In genomic region chr13:58520580-58521330, GRCm38 (mm10) we compare ENCODE assay signal across 23 mouse cellular contexts.
DNase-seq lines count a peak whose midpoint lies in the region; ATAC-seq and TF ChIP-seq lines count a peak whose summit lies in the region.
"Had no signal": no experiment of that assay in that cellular context is flagged by ENCODE, and none has a peak within 500 bp of the region (broad histone marks: within the 10 kb centered on the region; RNA-seq: fewer than 3 reads in every experiment).

No protein-coding gene starts in this region.

- no peak overlapping the region for H3K27ac ChIP-seq in midbrain, embryonic 11.5 days (ENCODE audit: low read depth, low read length)
- no peak overlapping the region for H3K27ac ChIP-seq in midbrain, embryonic 14.5 days (replicated peaks; ENCODE audit: low read depth, low read length)
- H3K27ac ChIP-seq in liver, embryonic 12.5 days = peak overlapping the region; percentile 87
- H3K27ac ChIP-seq in lung, postnatal 0 days (ENCODE audit: low read length) = no peak overlapping the region
- H3K27ac ChIP-seq: embryonic facial prominence, embryonic 15.5 days; heart, embryonic 13.5 days; hindbrain, embryonic 13.5 days; limb, embryonic 12.5 days; stomach, embryonic 15.5 days had no signal

- no peaks in the 10 kb centered on the region for H3K4me1 ChIP-seq in midbrain, embryonic 11.5 days (ENCODE audit: control insufficient read depth, insufficient read depth, low read length)
- H3K4me1 ChIP-seq in midbrain, embryonic 14.5 days (ENCODE audit: control insufficient read depth, insufficient read depth, low read length) = no peaks in the 10 kb centered on the region
- peaks cover 85% of the 10 kb centered on the region for H3K4me1 ChIP-seq in liver, embryonic 12.5 days
- no peaks in the 10 kb centered on the region for H3K4me1 ChIP-seq in lung, postnatal 0 days (ENCODE audit: insufficient read depth, low read depth, low read length)

- H3K36me3 ChIP-seq in midbrain, embryonic 11.5 days (ENCODE audit: control insufficient read depth, insufficient read depth, low read length) = no peaks in the 10 kb centered on the region
- no peaks in the 10 kb centered on the region for H3K36me3 ChIP-seq in midbrain, embryonic 14.5 days (ENCODE audit: control insufficient read depth, insufficient read depth, low read length)
- H3K36me3 ChIP-seq in liver, embryonic 12.5 days = no peaks in the 10 kb centered on the region
- no peaks in the 10 kb centered on the region for H3K36me3 ChIP-seq in myocyte (ENCODE audit: control insufficient read depth, insufficient read depth)
- H3K36me3 ChIP-seq in lung, postnatal 0 days (ENCODE audit: insufficient read depth, low read length) = no peaks in the 10 kb centered on the region
- H3K36me3 ChIP-seq: embryonic facial prominence, embryonic 15.5 days; heart, embryonic 13.5 days; hindbrain, embryonic 13.5 days; limb, embryonic 12.5 days; stomach, embryonic 15.5 days had no signal

- no peak for ATAC-seq in midbrain, embryonic 11.5 days (ENCODE audit: low FRiP score)
- no peak for ATAC-seq in midbrain, embryonic 14.5 days (ENCODE audit: low FRiP score, low TSS enrichment)
- ATAC-seq in liver, embryonic 12.5 days = no peak
- no peak for ATAC-seq in lung, postnatal 0 days
- ATAC-seq: activated CD4-positive, CD25-positive, alpha-beta regulatory T cell, adult 4 months; forebrain, embryonic 14.5 days; inflammation-experienced regulatory T-cells, adult 6 months; midbrain, embryonic 16.5 days had no signal

- TF ChIP-seq CTCF in lung, postnatal 0 days (IDR thresholded peaks at IDR 0.05) = no peak

- H3K9me3 ChIP-seq in midbrain, embryonic 11.5 days (ENCODE audit: control insufficient read depth, low read length) = no peaks in the 10 kb centered on the region
- no peaks in the 10 kb centered on the region for H3K9me3 ChIP-seq in midbrain, embryonic 14.5 days (ENCODE audit: control insufficient read depth, low read length)
- H3K9me3 ChIP-seq in liver, embryonic 12.5 days (replicated peaks) = no peaks in the 10 kb centered on the region
- H3K9me3 ChIP-seq in lung, postnatal 0 days (ENCODE audit: low read length) = no peaks in the 10 kb centered on the region
- H3K9me3 ChIP-seq: embryonic facial prominence, embryonic 15.5 days; hindbrain, embryonic 13.5 days; limb, embryonic 12.5 days; stomach, embryonic 15.5 days had no signal

- intact Hi-C loops in heart, postnatal 14 days (cut with DNase I) = no loop called here

- 71% methylated on average over 7 of the region's 7 CpGs for WGBS in midbrain, embryonic 11.5 days
- WGBS in midbrain, embryonic 14.5 days = 64% methylated on average over 7 of the region's 7 CpGs
- 35% methylated on average over 7 of the region's 7 CpGs for WGBS in liver, embryonic 12.5 days (ENCODE audit: insufficient replicate concordance)
- WGBS in lung, postnatal 0 days = 52% methylated on average over 7 of the region's 7 CpGs

- peak; percentile 51 for DNase-seq in midbrain, embryonic 11.5 days (ENCODE audit: low spot score, missing footprints)
- no peak for DNase-seq in midbrain, embryonic 14.5 days
- peak; percentile 91 for DNase-seq in MEL-GATA-1-ER (ENCODE audit: extremely low read depth, low read depth)
- DNase-seq in lung, postnatal 0 days (ENCODE audit: low spot score) = no peak
- DNase-seq in heart, postnatal 14 days = no peak
- DNase-seq: adrenal gland, adult 8-10 months; cerebellum, adult 8-10 months; kidney, adult 2 months; kidney, postnatal 14 days; lung, adult 2 months; thymus, adult 18-20 months; thymus, postnatal 36 days had no signal

- no peak overlapping the region for H3ac ChIP-seq in myocyte (ENCODE audit: control insufficient read depth, insufficient read length)

- no peak overlapping the region for H3K9ac ChIP-seq in midbrain, embryonic 11.5 days (ENCODE audit: low read length)
- H3K9ac ChIP-seq in midbrain, embryonic 14.5 days (replicated peaks; ENCODE audit: low read length) = no peak overlapping the region
- peak overlapping the region; percentile 19 for H3K9ac ChIP-seq in liver, embryonic 12.5 days
- H3K9ac ChIP-seq in lung, postnatal 0 days (replicated peaks; ENCODE audit: low read depth) = no peak overlapping the region
- H3K9ac ChIP-seq: embryonic facial prominence, embryonic 15.5 days; heart, embryonic 13.5 days; hindbrain, embryonic 13.5 days; limb, embryonic 12.5 days; stomach, embryonic 15.5 days had no signal

- no peak for TF ChIP-seq POLR2A in myocyte (IDR thresholded peaks at IDR 0.05; ENCODE audit: insufficient read length, low read depth)

- H3K27me3 ChIP-seq in midbrain, embryonic 11.5 days (ENCODE audit: control insufficient read depth, insufficient read depth, low read length) = no peaks in the 10 kb centered on the region
- H3K27me3 ChIP-seq in midbrain, embryonic 14.5 days (ENCODE audit: control insufficient read depth, insufficient read depth, low read length) = no peaks in the 10 kb centered on the region
- peaks cover 10% of the 10 kb centered on the region; the same call in 1 of the 2 replicates for H3K27me3 ChIP-seq in liver, embryonic 12.5 days (replicated peaks)
- H3K27me3 ChIP-seq in myocyte (ENCODE audit: control insufficient read depth, insufficient read depth, insufficient read length) = no peaks in the 10 kb centered on the region
- H3K27me3 ChIP-seq in lung, postnatal 0 days (replicated peaks; ENCODE audit: insufficient read depth, low read length) = no peaks in the 10 kb centered on the region
- H3K27me3 ChIP-seq: embryonic facial prominence, embryonic 15.5 days; stomach, embryonic 15.5 days had no signal

- no peaks in the 10 kb centered on the region for H3K79me2 ChIP-seq in myocyte (ENCODE audit: control insufficient read depth, insufficient read depth)

- no peak for TF ChIP-seq EP300 in lung, postnatal 0 days (IDR thresholded peaks at IDR 0.05)

- no peak overlapping the region for H3K4me2 ChIP-seq in midbrain, embryonic 11.5 days
- no peak overlapping the region for H3K4me2 ChIP-seq in midbrain, embryonic 14.5 days (ENCODE audit: low read length)
- H3K4me2 ChIP-seq in liver, embryonic 12.5 days = peak overlapping the region; percentile 77
- peak overlapping the region; percentile 69 for H3K4me2 ChIP-seq in myocyte (ENCODE audit: low read depth)
- no peak overlapping the region for H3K4me2 ChIP-seq in lung, postnatal 0 days (replicated peaks; ENCODE audit: low read depth, low read length)
- H3K4me2 ChIP-seq: embryonic facial prominence, embryonic 15.5 days; heart, embryonic 13.5 days; hindbrain, embryonic 13.5 days; limb, embryonic 12.5 days; stomach, embryonic 15.5 days had no signal

- H3K4me3 ChIP-seq in midbrain, embryonic 11.5 days (ENCODE audit: low read depth, low read length) = no peak overlapping the region
- no peak overlapping the region for H3K4me3 ChIP-seq in midbrain, embryonic 14.5 days (replicated peaks; ENCODE audit: low read depth, low read length)
- H3K4me3 ChIP-seq in liver, embryonic 12.5 days = no peak overlapping the region
- H3K4me3 ChIP-seq in myocyte = no peak overlapping the region
- H3K4me3 ChIP-seq in lung, postnatal 0 days (ENCODE audit: low read depth, low read length) = no peak overlapping the region
- H3K4me3 ChIP-seq: embryonic facial prominence, embryonic 15.5 days; heart, embryonic 13.5 days; hindbrain, embryonic 13.5 days; limb, embryonic 12.5 days; stomach, embryonic 15.5 days had no signal

TF ChIP-seq in myocyte, 11 proteins besides CTCF, POLR2A, EP300 and RAD21:
- TF ChIP-seq E2F4 (IDR thresholded peaks at IDR 0.05; ENCODE audit: insufficient read depth) (no peak), USF1 (IDR thresholded peaks at IDR 0.05; ENCODE audit: low read depth) (no peak), MAX (IDR thresholded peaks at IDR 0.05; ENCODE audit: low read depth) (no peak), SRF (IDR thresholded peaks at IDR 0.05; ENCODE audit: control insufficient read depth, insufficient read length, low read depth) (no peak), TCF3 (IDR thresholded peaks at IDR 0.05; ENCODE audit: insufficient read length, low read depth) (no peak), MYOD1 (IDR thresholded peaks at IDR 0.05; ENCODE audit: control insufficient read depth in 1 of 3, insufficient read length in 2 of 3, low read depth in 2 of 3) (no peak), REST (IDR thresholded peaks at IDR 0.05; ENCODE audit: insufficient read depth, insufficient read length) (no peak), MYOG (IDR thresholded peaks at IDR 0.05; ENCODE audit: control insufficient read depth in 1 of 3, insufficient read depth in 1 of 3, insufficient read length in 2 of 3, low read depth in 2 of 3) (no peak), CEBPB (IDR thresholded peaks at IDR 0.05; ENCODE audit: insufficient read depth, poor library complexity, severe bottlenecking) (no peak)

Comparison
In these comparisons a context has a peak if more than half of its experiments do, and no peak if none do; other contexts are left out.
1. DNase-seq: peak in midbrain, embryonic 11.5 days (single experiment) and MEL-GATA-1-ER (single experiment); none in midbrain, embryonic 14.5 days (single experiment), lung, postnatal 0 days (single experiment) and heart, postnatal 14 days (0 of 2).
2. H3K4me2 ChIP-seq: peak in liver, embryonic 12.5 days (single experiment) and myocyte (single experiment); none in midbrain, embryonic 11.5 days (single experiment), midbrain, embryonic 14.5 days (single experiment) and lung, postnatal 0 days (single experiment).